Mouse (Mus musculus) myocyte (in vitro differentiated cells): ENCODE measurements at regions not wholly inside any gene's neighbourhood (a gene's known extent, or its start where the extent isn't known, plus 50 kb on each side); places are given as distances from the start of the nearest gene placed in this dataset.

Experiments
- H3K27me3 ChIP-seq: one replicate; pipeline ENCODE4 v1.6.1; 2011; ENCODE audit not compliant: control insufficient read depth, insufficient read depth, insufficient read length
- H3K36me3 ChIP-seq: one replicate; pipeline ENCODE4 v1.6.1; 2011; ENCODE audit not compliant: control insufficient read depth, insufficient read depth
- H3K4me2 ChIP-seq: one replicate; pipeline ENCODE4 v1.6.1; 2011; ENCODE audit warnings: low read depth, control low read depth
- H3K4me3 ChIP-seq: one replicate; pipeline ENCODE4 v1.5.1; 2011; ENCODE audit warnings: mild to moderate bottlenecking, control low read depth, moderate library complexity
- H3K79me2 ChIP-seq: one replicate; pipeline ENCODE4 v1.6.1; 2011; ENCODE audit not compliant: control insufficient read depth, insufficient read depth
- H3ac ChIP-seq: one replicate; pipeline ENCODE4 v1.6.1; 2011; ENCODE audit not compliant: control insufficient read depth, insufficient read length
- CEBPB ChIP-seq: IDR thresholded peaks from 2 replicates; pipeline ENCODE4 v1.6.1; 2011; ENCODE audit warnings: mild to moderate bottlenecking, moderate library complexity; ENCODE audit not compliant: poor library complexity, insufficient read depth, severe bottlenecking
- E2F4 ChIP-seq: IDR thresholded peaks from one replicate; pipeline ENCODE4 v1.6.1; 2011; ENCODE audit warnings: mild to moderate bottlenecking, control low read depth, moderate library complexity; ENCODE audit not compliant: insufficient read depth
- MAX ChIP-seq: IDR thresholded peaks from one replicate; pipeline ENCODE4 v1.6.1; 2011; ENCODE audit warnings: low read depth, mild to moderate bottlenecking, control low read depth
- MYOD1 ChIP-seq, 3 experiments: IDR thresholded peaks; one replicate each; pipeline ENCODE4 v1.6.1; 2011; ENCODE audit warnings: control low read depth in 2 of 3, low read depth in 2 of 3, mild to moderate bottlenecking in 2 of 3, moderate library complexity in 1 of 3; ENCODE audit not compliant: insufficient read length in 2 of 3, control insufficient read depth in 1 of 3
- MYOG ChIP-seq, 3 experiments: IDR thresholded peaks; one replicate each; pipeline ENCODE4 v1.6.1; 2011; ENCODE audit warnings: control low read depth in 2 of 3, low read depth in 2 of 3, mild to moderate bottlenecking in 2 of 3; ENCODE audit not compliant: insufficient read length in 2 of 3, control insufficient read depth in 1 of 3, insufficient read depth in 1 of 3
- POLR2A ChIP-seq: IDR thresholded peaks from one replicate; pipeline ENCODE4 v1.6.1; 2011; ENCODE audit warnings: low read depth, mild to moderate bottlenecking, control low read depth, moderate library complexity; ENCODE audit not compliant: insufficient read length
- POLR2AphosphoS2 ChIP-seq: IDR thresholded peaks from one replicate; pipeline ENCODE4 v1.6.1; 2011; ENCODE audit warnings: low read depth, control low read depth; ENCODE audit not compliant: insufficient read length
- REST ChIP-seq: IDR thresholded peaks from one replicate; pipeline ENCODE4 v1.6.1; 2011; ENCODE audit warnings: mild to moderate bottlenecking, control low read depth, moderate library complexity; ENCODE audit not compliant: insufficient read depth, insufficient read length
- SRF ChIP-seq: IDR thresholded peaks from one replicate; pipeline ENCODE4 v1.6.1; 2011; ENCODE audit warnings: low read depth; ENCODE audit not compliant: control insufficient read depth, insufficient read length
- TCF12 ChIP-seq: IDR thresholded peaks from one replicate; pipeline ENCODE4 v1.6.1; 2011; ENCODE audit warnings: mild to moderate bottlenecking, control low read depth; ENCODE audit not compliant: poor library complexity, insufficient read depth, severe bottlenecking
- TCF3 ChIP-seq: IDR thresholded peaks from one replicate; pipeline ENCODE4 v1.6.1; 2011; ENCODE audit warnings: low read depth, control low read depth; ENCODE audit not compliant: insufficient read length
- USF1 ChIP-seq: IDR thresholded peaks from one replicate; pipeline ENCODE4 v1.6.1; 2011; ENCODE audit warnings: low read depth, mild to moderate bottlenecking, control low read depth, moderate library complexity

GRCm38 (mm10) chr12:16279146-16279545 is 331.6 kb downstream of the Lpin1 start:
- Histone ChIP-seq H3K36me3 (no peaks in the 10 kb centered on the region), H3ac (no peak overlapping the region), H3K4me3 (no peak overlapping the region), H3K4me2 (no peak overlapping the region), H3K79me2 (no peaks in the 10 kb centered on the region), H3K27me3 (no peaks in the 10 kb centered on the region)
- TF ChIP-seq REST: no peak
- TF ChIP-seq MYOG (IDR thresholded peaks at IDR 0.05; ENCODE audit: control insufficient read depth in 1 of 3, insufficient read depth in 1 of 3, insufficient read length in 2 of 3, low read depth in 2 of 3): no peak
- no peak for TF ChIP-seq E2F4
- TF ChIP-seq USF1: no peak
- TF ChIP-seq TCF12: no peak
- no peak for TF ChIP-seq CEBPB
- TF ChIP-seq SRF: no peak
- TF ChIP-seq POLR2A: no peak
- TF ChIP-seq MYOD1 (IDR thresholded peaks at IDR 0.05; ENCODE audit: control insufficient read depth in 1 of 3, insufficient read length in 2 of 3, low read depth in 2 of 3): no peak
- TF ChIP-seq MAX: no peak
- TF ChIP-seq POLR2AphosphoS2: no peak
- TF ChIP-seq TCF3: no peak

- TF ChIP-seq MAX (no peak), CEBPB (no peak), TCF3 (no peak), TCF12 (no peak), SRF (no peak), POLR2AphosphoS2 (no peak), MYOD1 (IDR thresholded peaks at IDR 0.05; ENCODE audit: control insufficient read depth in 1 of 3, insufficient read length in 2 of 3, low read depth in 2 of 3) (no peak), POLR2A (no peak), MYOG (IDR thresholded peaks at IDR 0.05; ENCODE audit: control insufficient read depth in 1 of 3, insufficient read depth in 1 of 3, insufficient read length in 2 of 3, low read depth in 2 of 3) (no peak), REST (no peak), E2F4 (no peak), USF1 (no peak)
- Histone ChIP-seq H3K4me3 (no peak overlapping the region), H3K79me2 (no peaks in the 10 kb centered on the region), H3ac (no peak overlapping the region), H3K4me2 (no peak overlapping the region), H3K27me3 (no peaks in the 10 kb centered on the region), H3K36me3 (no peaks in the 10 kb centered on the region)
Observed at GRCm38 (mm10) chr12:16277567-16278332, 333.0 kb downstream of the Lpin1 start.

GRCm38 (mm10) chr12:16277144-16277543 is 333.6 kb downstream of the Lpin1 start:
- Histone ChIP-seq H3K4me2 (no peak overlapping the region), H3K27me3 (no peaks in the 10 kb centered on the region), H3K36me3 (no peaks in the 10 kb centered on the region), H3K79me2 (no peaks in the 10 kb centered on the region), H3K4me3 (no peak overlapping the region), H3ac (no peak overlapping the region)
- TF ChIP-seq E2F4 (no peak), USF1 (no peak), MYOG (IDR thresholded peaks at IDR 0.05; ENCODE audit: control insufficient read depth in 1 of 3, insufficient read depth in 1 of 3, insufficient read length in 2 of 3, low read depth in 2 of 3) (no peak), MAX (no peak), REST (no peak), SRF (no peak)

GRCm38 (mm10) chr12:16276301-16276700 is 334.5 kb downstream of the Lpin1 start:
- no peak overlapping the region for H3K4me2 ChIP-seq
- no peaks in the 10 kb centered on the region for H3K27me3 ChIP-seq
- no peak overlapping the region for H3K4me3 ChIP-seq
- H3K79me2 ChIP-seq: no peaks in the 10 kb centered on the region
- no peak overlapping the region for H3ac ChIP-seq
- TF ChIP-seq TCF3 (no peak), CEBPB (no peak), E2F4 (no peak), MYOG (IDR thresholded peaks at IDR 0.05; ENCODE audit: control insufficient read depth in 1 of 3, insufficient read depth in 1 of 3, insufficient read length in 2 of 3, low read depth in 2 of 3) (no peak), MYOD1 (IDR thresholded peaks at IDR 0.05; ENCODE audit: control insufficient read depth in 1 of 3, insufficient read length in 2 of 3, low read depth in 2 of 3) (no peak), MAX (no peak), REST (no peak), POLR2AphosphoS2 (no peak), USF1 (no peak), TCF12 (no peak), POLR2A (no peak), SRF (no peak)
- H3K36me3 ChIP-seq: no peaks in the 10 kb centered on the region
